Mouse (Mus musculus): Measurements from ENCODE around the gene Nxpe5. TPM values are rescaled to one million over a fixed set of nuclear protein-coding genes. Genes with fewer than 3 reads are reported as not detected.
A peak's percentile ranks its signal among the peaks of the same experiment; 100 is the strongest.
"Not testable (repeated sequence)": the region's sequence is repeated elsewhere in the genome, so short reads cannot be mapped to it uniquely, and the experiment has no call there.

Gene Nxpe5
- total RNA-seq (2015) (0.87 and 1.2 TPM in 2 replicates), total RNA-seq (2017) (1.4 and 2.0 TPM in 2 replicates)

GRCm38 (mm10) chr5:138225700-138226099, at the start of gene Nxpe5:
Nxpe5 (plus strand) TSS chr5:138225898.
- ATAC-seq (ENCODE audit: poor library complexity, severe bottlenecking), result no peak

GRCm38 (mm10) chr5:138186950-138187638, 38.6 kb upstream of the Nxpe5 start, which contains the start of the genes Taf6 and Cnpy4:
Taf6 (minus strand) TSS chr5:138187451.
Cnpy4 (plus strand) TSS chr5:138187485.
- peak; percentile 85 for ATAC-seq (ENCODE audit: poor library complexity, severe bottlenecking)

DNA sequence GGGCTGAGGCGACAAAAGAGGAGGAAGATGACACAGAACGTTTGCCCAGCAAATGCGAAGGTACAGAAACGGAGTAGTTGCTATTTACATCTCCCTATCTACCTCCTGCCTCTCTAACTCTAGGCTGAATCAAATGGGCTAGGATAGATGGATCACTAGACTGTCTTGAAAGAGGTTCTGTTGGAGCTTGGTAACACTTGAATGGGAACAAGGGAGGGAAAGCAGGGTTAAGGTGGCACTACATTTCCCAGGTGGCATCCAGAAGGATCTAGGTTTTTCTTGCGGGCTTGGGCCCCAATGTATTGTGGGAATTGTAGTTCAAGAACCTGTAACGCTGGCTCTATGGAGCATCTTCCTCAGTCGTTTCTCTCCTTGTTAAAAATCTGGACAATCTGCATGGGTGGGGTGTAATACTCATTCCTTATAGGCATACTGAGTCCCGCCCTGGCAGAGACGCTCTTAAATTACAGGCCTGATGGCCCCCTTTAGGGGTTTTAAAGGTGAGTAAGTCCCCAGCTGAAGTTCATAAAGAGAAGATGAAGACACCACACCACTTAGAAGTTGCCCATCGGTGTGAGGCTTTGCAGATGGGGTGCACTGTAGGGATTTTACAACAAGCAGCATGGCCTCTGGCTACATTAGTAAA, 37.9 kb upstream of the Nxpe5 start:
- peak; percentile 86 for ATAC-seq (ENCODE audit: poor library complexity, severe bottlenecking)

DNA sequence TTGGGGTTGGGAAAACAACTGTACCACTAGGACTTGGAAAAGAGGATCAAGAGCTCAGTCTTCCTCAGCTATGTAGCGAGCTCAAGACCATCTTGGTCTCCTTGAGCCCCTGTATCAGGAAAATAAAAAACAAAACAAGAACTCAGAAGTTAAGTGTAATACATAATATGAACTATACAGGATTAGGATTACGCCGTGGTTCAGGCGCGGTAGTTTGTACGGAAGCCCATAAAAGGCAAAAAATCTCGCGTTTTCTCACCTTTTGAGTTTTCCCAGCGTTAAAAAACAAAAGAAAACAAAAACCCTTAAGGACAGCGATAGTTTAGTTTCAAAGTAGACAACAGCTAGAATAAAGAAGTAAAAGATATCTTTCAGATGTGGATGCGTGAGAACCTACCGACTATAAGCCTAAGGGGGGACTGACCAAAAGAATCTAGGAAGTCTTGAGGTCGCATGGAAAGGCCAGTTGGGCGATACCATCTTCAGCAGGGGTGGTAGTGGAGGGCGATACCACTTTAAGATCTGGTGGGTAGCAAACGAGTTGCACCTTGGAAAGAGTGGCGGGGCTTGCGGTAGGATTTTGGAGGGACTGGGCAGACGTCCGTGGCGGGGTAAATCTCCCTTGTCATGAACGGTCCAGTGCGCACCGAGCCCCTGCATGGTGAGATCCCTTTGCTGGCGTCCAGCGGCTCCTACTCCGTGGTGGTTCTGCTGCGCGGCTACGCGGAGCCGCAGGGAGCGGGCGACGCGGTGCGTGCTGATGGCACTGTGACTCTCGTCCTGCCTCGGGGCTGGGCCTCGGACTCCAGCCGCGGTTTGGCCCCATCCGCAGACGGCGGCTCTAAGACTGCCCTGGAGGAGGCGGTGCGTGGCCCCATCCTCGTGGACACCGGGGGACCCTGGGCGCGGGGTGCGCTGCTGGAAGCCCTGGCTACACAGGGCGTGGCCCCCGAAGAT, 31.6 kb upstream of the Nxpe5 start, which contains the start of gene Mblac1:
Mblac1 (plus strand) TSS at position 544 of the 957 bp plus-strand sequence.
- ATAC-seq (ENCODE audit: poor library complexity, severe bottlenecking), result peak; percentile 80

DNA sequence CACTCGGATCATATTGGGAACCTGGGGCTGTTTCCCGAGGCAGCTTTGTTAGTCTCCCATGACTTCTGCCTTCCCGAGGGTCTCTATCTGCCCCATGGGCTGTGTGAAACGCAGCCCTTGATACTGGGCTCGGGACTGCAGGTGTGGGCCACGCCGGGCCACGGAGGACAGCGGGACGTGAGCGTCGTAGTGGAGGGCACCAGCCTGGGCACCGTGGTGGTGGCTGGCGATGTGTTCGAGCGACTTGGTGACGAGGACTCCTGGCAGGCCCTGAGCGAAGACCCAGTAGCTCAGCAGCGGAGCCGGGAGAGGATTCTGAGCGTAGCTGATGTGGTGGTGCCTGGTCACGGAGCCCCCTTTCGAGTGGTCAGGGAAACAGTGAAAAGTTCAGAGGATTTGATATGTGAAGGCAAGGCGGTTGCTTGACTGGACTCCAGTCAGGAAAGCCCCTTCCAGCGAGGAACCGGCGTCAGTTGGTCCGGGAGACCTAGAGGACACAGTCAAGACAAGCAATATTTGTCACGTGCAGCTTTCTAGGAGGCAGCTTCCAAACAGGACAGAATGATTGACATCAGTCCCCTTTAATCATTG, 30.8 kb upstream of the Nxpe5 start:
- ATAC-seq (ENCODE audit: poor library complexity, severe bottlenecking), result peak; percentile 43

DNA sequence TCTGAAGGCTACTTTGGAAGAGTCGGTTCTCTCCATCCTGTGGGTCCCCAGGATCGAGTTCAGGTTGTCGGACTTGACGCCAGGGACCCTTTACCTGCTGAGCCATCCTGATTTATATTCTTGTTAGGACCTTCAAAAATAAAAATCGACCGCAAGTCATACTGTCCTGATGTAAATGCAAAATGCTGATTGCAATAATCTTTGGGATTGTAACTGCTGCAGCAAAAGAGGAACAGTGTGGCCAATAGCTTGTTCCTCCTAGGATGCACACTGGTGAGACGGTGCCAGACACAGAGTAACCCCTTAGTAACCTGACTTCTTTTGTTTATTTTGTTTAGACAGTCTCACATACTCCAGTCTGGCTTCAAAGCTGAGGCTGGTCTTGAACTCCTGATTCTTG, 30.2 kb upstream of the Nxpe5 start:
- ATAC-seq (ENCODE audit: poor library complexity, severe bottlenecking), result peak; percentile 54

- no peak for ATAC-seq (ENCODE audit: poor library complexity, severe bottlenecking)
Measured at GRCm38 (mm10) chr5:138199576-138199975, 26.1 kb upstream of the Nxpe5 start.

DNA sequence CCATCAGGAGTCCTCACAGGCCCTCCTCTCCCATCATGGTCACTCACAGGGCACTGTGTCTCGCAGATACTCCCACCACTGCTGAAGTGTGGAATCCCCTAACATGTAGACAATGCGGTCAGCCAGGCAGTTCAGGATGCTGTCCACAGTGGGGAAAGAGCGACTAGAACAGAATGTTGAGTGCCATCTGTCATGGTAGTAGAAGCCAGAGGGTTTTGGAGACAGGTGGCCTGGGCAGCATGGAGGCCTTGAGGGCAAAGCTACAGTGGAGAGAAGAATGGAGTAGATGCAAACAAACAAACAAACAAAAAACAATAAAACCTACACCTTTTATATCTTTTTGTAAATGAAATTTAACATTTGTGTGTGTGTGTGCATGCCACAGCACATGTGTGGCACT, 23.6 kb upstream of the Nxpe5 start:
- no peak for ATAC-seq (ENCODE audit: poor library complexity, severe bottlenecking)

DNA sequence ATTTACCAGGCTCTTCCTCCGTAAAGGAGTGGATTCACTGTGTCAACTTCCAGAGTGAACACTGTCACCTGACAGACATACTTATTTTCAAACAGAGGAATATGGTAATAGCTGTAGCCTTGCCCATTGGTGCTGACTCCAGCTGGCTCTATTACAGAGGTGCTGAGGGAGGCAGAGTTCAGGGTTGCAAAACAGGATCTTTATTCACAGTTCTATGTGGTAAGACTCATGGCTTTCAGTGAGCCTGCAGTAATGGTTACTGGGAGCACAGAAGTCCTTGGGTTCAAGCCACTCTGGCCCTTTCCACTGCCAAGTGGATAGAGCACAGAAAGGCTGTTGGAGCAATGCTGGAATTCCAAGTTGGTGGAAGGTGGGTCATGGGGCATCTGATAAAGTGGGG, 18.4 kb upstream of the Nxpe5 start:
- ATAC-seq (ENCODE audit: poor library complexity, severe bottlenecking), result peak; percentile 80

DNA sequence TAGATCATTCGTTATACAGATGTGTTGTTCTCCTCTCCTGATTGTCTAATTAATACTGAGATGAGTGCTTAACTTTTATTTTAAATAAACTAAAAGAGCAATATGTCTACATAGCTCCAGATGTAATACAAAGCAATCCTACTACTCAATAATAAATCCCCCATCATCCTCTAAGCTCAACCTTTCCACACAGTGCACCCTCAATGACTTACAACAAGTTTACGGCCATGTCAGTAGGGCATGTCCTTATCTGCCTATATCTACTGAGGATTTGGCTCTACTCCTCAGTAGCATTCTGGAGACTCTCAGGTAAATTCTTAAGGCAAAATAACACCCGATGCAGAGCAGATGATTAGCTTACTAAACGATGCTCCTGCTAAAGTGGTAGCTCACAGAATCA, 17.8 kb upstream of the Nxpe5 start:
- no peak for ATAC-seq (ENCODE audit: poor library complexity, severe bottlenecking)

DNA sequence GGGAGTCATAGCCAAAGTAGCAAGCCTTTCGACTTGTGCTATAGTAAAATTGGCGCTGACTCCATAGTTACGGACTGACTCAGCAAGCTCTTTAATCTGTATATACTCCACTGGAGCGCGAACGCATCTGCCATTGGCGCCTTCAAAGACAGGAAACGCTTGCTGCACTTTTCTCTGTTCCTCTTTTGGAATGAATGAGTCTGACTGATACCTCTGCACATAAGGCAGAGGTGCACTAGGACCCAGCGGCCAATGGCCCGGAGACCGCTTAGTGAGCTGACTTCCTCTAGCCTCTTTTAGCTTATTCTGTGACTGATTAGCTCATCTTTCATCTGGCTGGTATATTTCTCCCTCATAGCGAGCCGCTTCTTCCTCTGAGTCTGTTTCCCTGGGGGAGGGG, 9.1 kb upstream of the Nxpe5 start:
- ATAC-seq (ENCODE audit: poor library complexity, severe bottlenecking), result not testable (repeated sequence)

DNA sequence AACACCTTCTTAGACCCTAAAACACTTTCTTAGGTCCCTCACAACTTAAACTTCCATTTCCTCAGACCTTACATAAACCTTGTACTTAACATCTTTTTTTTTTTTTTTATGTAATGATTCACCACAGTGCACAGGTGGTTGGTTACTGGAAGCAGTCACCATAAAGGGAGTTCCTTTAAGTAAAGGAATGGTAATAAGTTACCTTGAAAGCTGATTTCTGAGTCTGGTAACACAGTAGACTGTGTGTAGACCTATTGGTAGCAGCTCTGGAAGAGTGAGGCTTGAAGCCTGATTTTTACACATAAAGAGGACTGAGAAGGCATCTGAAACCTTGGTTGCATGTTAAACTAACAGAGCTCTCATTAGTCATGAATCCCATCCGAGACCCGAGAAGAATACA, 5.8 kb upstream of the Nxpe5 start:
- no peak for ATAC-seq (ENCODE audit: poor library complexity, severe bottlenecking)

GRCm38 (mm10) chr5:138222111-138222510, 3.6 kb upstream of the Nxpe5 start:
- peak; percentile 96 for ATAC-seq (ENCODE audit: poor library complexity, severe bottlenecking)

- ATAC-seq (ENCODE audit: poor library complexity, severe bottlenecking), result no peak
Measured at GRCm38 (mm10) chr5:138223287-138223686, 2.4 kb upstream of the Nxpe5 start.

DNA sequence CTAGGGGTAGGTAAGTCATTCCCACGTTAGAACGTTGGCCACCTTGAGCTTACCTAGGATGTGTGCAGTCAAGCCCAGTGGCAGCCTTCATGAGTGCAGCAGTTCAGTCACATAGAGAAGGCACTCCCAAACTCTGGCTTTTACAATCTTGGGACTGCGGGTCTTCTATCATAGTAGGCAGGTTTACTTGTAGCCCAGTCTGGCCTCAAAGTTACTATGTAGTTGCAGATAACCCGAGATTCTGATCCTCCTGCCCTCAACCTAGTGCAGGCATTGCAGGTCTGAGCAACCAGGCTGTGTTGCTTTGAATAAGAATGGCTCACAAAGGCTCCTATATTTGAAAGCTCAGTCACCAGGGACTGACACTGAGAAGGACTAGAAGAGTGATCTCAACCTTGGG, 793 bp downstream of the Nxpe5 start:
- no peak for ATAC-seq (ENCODE audit: poor library complexity, severe bottlenecking)

DNA sequence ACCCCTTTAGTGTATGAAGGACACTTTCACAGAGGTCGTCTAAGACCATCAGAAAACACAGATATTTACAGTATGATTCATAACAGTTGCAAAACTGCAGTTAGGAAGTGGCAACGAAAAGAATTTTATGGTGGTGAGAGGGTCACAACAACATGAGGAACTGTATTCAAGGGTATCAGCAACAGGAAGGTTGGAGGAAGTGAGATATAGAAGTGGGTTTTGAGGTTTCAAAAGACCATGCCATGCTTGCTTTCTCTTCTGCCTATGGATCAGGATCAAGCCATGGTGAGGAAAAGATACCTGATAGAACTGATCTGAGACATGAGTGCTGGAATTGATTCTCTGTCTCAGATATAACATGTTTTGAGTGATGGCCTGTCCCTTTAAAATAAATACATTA, 1.7 kb downstream of the Nxpe5 start:
- peak; percentile 88 for ATAC-seq (ENCODE audit: poor library complexity, severe bottlenecking)

DNA sequence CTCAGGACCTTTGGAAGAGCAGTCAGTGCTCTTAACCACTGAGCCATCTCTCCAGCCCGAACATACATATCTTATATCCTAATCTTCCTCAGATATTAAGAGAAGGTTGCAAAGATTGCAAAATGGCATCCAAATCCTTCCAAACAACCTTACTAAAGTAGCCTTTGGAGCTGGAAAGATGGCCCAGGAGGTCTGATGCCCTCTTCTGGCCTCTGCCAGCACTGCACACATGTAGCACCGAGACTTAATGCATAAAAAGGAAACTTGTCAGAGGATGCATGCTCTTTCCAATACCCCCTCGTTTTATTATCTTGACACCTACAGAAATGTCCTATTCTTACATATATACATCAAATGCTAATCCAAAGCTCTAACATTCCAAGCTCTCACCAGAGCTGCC, 2.3 kb downstream of the Nxpe5 start:
- peak; percentile 51 for ATAC-seq (ENCODE audit: poor library complexity, severe bottlenecking)

DNA sequence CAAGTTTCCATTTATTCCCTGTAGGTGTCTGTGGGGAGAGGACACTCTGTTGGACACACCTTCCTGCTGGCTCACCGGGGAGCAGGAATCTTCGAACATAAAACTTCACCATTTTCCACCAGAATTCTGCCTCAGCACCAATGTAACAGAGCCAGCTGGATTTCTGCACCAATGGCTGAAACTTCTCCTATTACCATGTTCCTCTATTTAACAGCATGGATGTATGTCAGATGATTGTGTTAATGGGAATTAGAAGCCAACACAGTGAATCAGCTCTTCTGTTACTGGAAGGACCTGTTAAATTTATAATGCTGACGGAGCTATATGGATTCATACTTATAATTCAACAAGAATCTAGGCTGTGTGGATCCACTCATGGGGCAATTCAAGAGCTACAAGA, 3.8 kb downstream of the Nxpe5 start:
- ATAC-seq (ENCODE audit: poor library complexity, severe bottlenecking), result peak; percentile 63

- ATAC-seq (ENCODE audit: poor library complexity, severe bottlenecking), result no peak
Measured at GRCm38 (mm10) chr5:138233778-138234177, 8.1 kb downstream of the Nxpe5 start.

- no peak for ATAC-seq (ENCODE audit: poor library complexity, severe bottlenecking)
Measured at GRCm38 (mm10) chr5:138234224-138234623, 8.5 kb downstream of the Nxpe5 start.

- no peak for ATAC-seq (ENCODE audit: poor library complexity, severe bottlenecking)
Measured at GRCm38 (mm10) chr5:138241511-138241910, 15.8 kb downstream of the Nxpe5 start.

All from megakaryocyte, adult 5-6 weeks (primary cell).